Mouse (Mus musculus) kidney, adult 11 months (tissue): ENCODE measurements around the gene Rabep1.
"Not testable (repeated sequence)": the region's sequence is repeated elsewhere in the genome, so short reads cannot be mapped to it uniquely, and the experiment has no call there.

Experiments
- DNase-seq: peaks from one replicate; pipeline ENCODE4 v3.0.0; 2022

The Rabep1 gene

DNA sequence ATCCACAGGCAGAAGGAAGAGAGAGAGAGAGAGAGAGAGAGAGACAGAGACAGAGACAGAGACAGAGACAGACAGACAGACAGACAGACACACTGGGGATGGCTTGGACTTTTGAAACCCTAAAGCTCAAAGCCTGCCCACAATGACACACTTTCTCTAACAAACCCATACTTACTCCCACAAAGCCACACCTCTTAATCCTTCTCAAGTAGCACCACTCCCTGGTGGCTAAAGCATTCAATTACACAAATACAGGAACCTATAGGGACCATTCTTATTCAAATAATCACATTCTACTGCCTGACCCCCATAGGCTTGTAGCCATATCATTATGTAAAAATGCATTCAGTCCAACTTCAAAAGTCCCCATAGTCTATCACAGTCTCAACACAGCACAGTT lies 11.2 kb upstream of the Rabep1 start:
- DNase-seq = no peak

DNA sequence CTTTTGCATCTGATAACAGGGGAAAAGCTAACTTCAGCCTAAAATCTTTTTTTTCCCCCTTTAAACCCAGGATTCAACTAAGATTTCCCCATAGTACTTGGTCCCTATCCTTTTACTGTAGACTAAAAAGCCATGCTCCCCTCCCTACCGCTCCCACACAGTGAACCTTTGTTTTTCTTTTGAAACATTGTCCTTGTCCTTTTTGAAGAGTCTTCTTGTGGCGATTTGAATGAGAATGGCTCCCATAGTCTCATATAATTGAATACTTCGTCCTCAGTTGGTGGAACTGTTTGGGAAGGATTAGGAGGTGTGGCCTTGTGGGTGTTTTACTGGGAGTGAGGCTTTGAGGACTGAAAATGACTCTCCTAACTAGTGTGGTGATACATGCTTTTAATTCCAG lies 10.7 kb upstream of the Rabep1 start:
- no peak for DNase-seq

DNA sequence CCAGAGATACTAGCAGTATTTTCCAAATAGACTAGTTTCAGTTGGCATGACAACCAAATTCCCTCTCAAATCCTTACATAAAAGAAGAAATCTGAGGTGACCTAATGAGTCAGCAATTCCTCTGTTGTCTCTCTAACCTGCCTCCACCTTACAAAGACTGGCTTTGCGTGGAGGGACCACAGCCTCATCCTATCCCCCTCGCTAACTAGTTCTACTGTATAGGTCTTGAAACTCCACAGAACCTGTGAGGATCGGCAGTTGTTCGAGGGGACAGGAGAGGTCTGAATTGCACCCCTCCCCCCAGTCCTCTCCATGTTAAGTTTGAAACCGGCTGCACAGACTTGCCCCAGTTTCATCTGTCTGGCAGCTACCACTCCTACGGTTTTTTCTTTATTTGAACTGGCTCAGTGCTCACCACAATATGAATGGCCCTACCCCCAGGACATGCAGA lies 9.2 kb upstream of the Rabep1 start:
- DNase-seq = no peak

DNA sequence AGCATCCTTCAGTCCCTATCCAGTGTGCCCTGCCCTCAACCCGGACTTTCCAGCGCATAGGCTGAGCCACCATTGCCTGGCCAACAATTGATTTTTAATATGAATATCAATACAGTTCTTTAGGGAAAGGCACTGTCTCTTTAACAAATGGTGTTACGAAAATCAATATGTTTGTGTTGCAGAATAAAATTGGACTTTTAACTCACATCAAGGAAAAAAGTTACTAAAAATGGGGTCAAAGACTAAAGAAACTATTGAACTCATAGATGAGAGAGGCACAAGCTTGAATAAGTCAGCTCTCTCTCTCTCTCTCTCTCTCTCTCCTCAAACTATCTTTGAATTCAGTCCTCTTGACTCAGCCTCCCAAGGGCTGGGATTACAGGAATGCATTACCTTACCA lies 7.5 kb upstream of the Rabep1 start:
- no peak for DNase-seq

DNA sequence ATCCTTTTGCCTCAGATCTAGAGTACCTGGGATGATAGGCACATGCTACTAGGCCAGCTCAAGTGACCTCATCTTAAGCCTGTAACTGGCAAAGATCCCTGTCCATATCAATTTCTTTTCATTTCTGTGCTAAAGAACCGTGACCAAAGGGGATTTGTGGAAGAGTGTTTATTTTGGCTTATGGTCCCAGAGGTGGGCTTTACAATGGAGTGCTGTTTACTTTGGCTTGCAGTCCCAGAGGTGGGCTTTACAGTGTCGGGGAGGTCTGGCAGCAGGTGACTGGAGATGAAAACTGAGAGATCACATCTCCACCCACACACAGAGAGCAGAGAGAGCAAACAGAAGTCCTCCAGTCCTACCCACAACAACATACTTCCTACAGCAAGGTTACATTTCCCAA lies 6.0 kb upstream of the Rabep1 start:
- DNase-seq = no peak

DNA sequence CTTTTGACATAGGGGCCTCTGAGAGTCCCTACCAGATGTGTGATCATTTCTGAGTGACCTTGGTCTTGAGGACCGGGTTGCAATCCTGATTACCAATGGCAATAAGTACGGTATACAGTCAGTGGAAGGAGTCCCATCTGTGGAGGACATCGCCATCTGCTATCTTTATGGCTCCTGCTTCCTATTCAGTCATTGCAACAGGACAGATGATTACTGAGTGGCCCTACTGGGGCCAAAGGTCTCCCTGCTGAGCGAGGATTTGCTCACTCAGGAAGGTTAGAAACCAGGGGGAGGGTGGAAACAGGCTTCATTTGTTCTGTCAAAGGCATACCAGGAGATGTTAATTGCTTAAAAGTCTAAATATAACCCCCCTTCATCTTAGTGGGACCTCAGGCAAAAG lies 1.6 kb upstream of the Rabep1 start:
- no peak for DNase-seq

- peak; percentile 31 for DNase-seq
Observed at GRCm38 (mm10) chr11:70843701-70844551, 652 bp upstream of the Rabep1 start.

- no peak for DNase-seq
Observed at GRCm38 (mm10) chr11:70845457-70845978, 940 bp downstream of the Rabep1 start.

DNA sequence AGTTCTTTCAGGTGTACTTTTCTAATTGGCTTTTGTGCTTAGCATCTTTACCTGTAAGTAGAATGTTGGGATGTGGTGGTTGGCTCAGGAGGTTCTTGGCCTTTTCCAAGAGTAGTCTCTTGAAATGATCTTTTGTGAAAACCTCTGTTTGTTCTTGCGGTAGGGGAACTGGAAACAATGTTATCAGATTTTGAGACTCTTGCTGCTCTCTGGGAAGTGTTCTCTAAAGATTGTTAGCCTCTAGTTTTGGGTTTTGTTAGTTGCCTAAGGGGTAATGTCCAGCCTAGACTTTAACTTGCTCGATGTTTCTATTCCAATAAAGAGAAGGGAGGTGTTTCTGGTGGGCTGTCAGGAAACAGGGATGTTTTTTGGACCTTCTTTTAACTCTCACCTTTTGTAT lies 1.5 kb downstream of the Rabep1 start:
- DNase-seq = no peak

DNA sequence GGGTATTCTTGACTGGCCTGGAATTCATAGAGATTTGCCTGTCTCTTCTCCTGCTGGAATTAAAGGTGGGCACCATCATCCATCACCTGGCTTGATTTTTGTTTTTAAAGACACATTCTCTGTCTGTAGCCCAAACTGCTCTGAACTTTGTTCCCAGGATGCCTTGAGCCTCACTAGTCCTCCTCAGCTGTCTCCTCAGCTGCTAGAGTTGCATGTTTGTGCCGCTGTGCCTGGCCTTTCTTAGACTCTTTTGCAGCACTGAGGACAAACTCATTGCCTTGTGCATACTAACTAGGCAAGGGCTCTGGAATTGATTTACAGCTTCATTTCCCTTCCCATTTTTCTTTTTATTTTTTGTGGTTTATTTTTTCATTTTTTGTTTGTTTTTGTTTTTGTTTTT lies 15.8 kb downstream of the Rabep1 start:
- DNase-seq = no peak

- not testable (repeated sequence) for DNase-seq
Observed at GRCm38 (mm10) chr11:70863204-70863603, 18.6 kb downstream of the Rabep1 start.

GRCm38 (mm10) chr11:70865223-70865622 lies 20.6 kb downstream of the Rabep1 start:
- no peak for DNase-seq

DNA sequence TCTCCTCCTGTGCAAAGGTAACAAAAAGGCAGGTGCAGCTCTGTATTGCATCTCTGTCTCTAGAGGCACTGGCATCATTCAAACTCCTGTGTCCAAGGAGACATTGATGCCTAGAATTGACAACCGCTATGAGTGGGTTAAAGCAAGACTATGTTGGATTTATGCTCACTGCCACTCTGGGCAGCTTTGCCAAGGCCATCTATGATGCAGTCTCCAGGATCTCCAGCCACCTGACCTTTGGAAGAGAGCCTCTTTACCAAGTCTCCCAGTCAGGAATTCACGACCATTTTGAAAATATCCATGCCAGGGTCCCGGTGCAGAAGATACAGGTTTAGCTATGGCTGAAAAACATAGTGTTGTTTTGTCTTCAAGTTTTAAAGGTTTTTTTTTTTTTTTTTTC lies 24.7 kb downstream of the Rabep1 start:
- no peak for DNase-seq

DNA sequence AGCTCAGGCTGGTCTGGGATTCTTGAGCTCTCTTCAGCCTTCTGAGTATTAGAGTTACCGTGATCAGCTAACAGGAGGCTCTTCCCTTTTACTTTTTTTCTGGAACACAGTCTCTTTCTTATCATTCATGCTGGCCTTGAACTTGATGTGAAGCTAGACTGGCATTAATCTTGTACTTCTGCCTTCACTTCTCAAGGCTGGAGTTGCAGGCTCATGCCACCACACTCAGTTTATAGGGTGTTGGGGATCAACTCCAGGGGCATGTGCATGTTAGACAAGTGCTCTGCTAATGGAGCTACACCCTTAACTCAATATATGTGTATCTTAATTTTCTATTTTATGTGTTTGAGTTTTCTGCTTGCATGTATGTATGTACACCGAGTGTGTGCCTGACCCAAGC lies 25.2 kb downstream of the Rabep1 start:
- DNase-seq = no peak

DNA sequence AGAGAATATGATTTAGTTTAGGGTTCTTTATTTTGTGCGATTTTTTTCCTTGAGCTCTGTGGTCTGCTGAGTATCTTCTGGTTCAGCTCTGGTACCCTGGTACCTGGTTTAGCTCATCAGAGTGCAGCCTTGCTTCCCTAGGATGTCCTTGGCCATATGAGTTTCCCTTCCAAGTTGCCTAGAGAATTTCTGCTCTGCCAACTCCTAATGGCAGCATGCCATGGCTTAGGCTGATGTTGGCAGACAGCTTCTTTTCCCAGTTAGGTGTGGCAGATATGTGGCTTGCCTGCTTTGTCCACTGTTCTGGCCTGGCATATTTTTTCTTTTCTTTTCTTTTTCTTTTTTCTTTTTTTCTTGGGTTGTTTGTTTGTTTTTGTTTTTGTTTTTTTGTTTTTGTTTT lies 25.8 kb downstream of the Rabep1 start:
- peak; percentile 85 for DNase-seq

GRCm38 (mm10) chr11:70871110-70871509 lies 26.5 kb downstream of the Rabep1 start:
- no peak for DNase-seq

DNA sequence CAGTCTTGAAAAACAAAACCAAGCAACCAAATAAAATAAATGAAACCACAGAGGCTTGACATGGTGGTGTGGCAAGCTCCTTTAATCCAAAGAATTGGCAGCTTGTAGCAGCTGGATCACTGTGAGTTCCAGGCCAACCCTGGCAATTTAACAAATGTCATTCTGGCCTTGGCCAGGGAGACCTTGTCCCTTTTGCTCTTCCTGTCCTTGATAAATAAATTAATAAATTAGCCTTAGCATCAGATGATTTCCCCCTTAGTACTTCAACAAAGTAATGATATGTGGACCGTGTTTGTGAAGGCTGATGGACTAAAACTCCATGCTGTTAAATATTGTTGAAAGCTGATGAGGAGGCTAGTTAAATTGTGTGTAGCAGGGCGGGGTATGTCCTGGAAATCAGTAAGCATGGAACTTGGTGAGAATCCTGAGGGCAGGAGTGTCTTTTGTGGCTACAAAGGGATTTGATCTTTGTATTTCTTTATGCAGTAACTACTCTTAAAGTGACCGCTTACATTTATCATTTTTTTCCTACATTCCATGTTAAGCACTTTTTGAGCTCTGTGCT lies 27.3 kb downstream of the Rabep1 start:
- DNase-seq = peak; percentile 34

GRCm38 (mm10) chr11:70873846-70874613 lies 29.5 kb downstream of the Rabep1 start:
- DNase-seq = no peak

DNA sequence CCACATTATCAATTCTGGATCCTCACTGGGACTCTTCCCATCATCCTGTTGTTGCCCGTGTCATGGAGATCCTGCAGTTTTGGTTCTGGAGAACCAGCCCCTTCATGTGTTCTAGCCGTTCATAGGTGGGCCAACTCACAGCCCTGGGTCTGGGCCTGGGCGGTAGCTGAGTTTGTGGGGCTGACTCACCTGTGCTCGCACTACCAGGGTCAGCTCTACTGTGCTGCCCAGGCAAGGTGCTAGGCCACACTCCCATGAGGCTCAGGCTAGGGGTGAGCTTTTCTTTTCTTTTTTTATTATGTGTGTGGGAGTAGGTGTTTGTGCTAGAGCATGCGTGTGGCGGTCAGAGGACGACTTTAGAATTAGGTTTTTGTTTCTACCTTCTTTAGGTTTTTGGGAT lies 33.1 kb downstream of the Rabep1 start:
- no peak for DNase-seq

GRCm38 (mm10) chr11:70882905-70883430 lies 38.4 kb downstream of the Rabep1 start:
- DNase-seq = no peak

DNA sequence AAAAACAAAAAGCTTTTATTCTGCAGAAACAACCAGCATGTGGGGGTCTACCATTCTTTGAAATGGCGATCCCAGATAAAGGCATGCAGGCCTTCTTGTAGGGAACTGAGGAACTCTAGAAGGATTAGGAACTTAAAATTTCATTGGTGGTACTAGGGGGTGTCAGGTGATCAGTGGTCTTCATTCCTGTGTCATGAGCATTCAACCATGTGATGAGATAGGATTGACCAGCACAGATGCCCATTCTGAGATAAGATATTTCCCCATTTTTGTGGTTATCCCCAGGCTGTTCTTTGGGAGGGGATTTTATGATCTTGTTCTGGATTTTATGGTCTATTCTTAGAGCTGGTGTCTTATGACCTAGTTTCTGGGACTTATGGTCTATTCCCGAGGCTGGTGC lies 46.1 kb downstream of the Rabep1 start:
- DNase-seq = no peak

DNA sequence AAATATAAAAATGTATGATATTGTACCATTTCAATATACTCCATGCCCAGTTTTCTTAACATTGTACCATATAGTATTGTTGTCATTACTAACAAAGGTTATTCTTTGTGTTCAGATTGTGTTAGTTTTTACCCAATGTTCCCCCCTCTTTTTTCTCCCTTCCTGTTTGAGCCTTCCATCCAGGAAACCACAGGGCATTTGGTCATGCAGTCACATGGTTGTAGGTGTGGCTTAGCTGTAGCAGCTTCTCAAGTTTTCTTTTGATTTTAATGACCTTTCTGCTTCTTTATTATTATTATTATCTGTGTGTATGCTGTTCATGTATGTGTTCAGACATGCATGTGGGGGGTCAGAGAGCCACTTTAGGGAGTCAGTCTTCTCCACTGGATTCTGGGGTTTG lies 47.0 kb downstream of the Rabep1 start:
- DNase-seq = no peak

DNA sequence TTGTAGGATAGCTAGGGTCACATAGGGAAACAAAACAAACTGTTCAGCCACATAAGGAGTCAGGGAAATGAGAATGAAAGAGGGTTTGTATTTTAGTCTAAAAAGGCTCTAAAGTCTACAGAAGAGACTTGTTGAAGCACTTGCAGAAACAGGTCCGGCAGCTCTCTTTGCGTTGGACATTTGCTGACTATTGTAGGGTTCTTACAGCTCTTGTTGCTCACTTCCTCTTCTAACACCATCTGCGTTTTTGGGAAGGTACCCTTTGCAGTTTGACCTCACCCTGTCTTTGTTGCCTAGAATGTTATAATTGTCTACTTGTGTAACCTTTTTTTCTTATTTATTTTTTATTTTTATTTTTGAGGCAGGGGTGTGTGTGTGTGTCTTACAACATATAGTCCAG lies 53.1 kb downstream of the Rabep1 start:
- DNase-seq = no peak
